Mouse (Mus musculus) myocyte (in vitro differentiated cells): ENCODE measurements around the gene Usp6nl. TPM values are rescaled to one million over a fixed set of nuclear protein-coding genes. Genes with fewer than 3 reads are reported as not detected.

Experiments
- H3K27me3 ChIP-seq: one replicate; pipeline ENCODE4 v1.6.1; 2011; ENCODE audit not compliant: control insufficient read depth, insufficient read depth, insufficient read length
- H3K36me3 ChIP-seq: one replicate; pipeline ENCODE4 v1.6.1; 2011; ENCODE audit not compliant: control insufficient read depth, insufficient read depth
- H3K4me2 ChIP-seq: one replicate; pipeline ENCODE4 v1.6.1; 2011; ENCODE audit warnings: low read depth, control low read depth
- H3K4me3 ChIP-seq: one replicate; pipeline ENCODE4 v1.5.1; 2011; ENCODE audit warnings: mild to moderate bottlenecking, control low read depth, moderate library complexity
- H3K79me2 ChIP-seq: one replicate; pipeline ENCODE4 v1.6.1; 2011; ENCODE audit not compliant: control insufficient read depth, insufficient read depth
- H3ac ChIP-seq: one replicate; pipeline ENCODE4 v1.6.1; 2011; ENCODE audit not compliant: control insufficient read depth, insufficient read length
- CEBPB ChIP-seq: IDR thresholded peaks from 2 replicates; pipeline ENCODE4 v1.6.1; 2011; ENCODE audit warnings: mild to moderate bottlenecking, moderate library complexity; ENCODE audit not compliant: poor library complexity, insufficient read depth, severe bottlenecking
- E2F4 ChIP-seq: IDR thresholded peaks from one replicate; pipeline ENCODE4 v1.6.1; 2011; ENCODE audit warnings: mild to moderate bottlenecking, control low read depth, moderate library complexity; ENCODE audit not compliant: insufficient read depth
- MAX ChIP-seq: IDR thresholded peaks from one replicate; pipeline ENCODE4 v1.6.1; 2011; ENCODE audit warnings: low read depth, mild to moderate bottlenecking, control low read depth
- MYOD1 ChIP-seq, 3 experiments: IDR thresholded peaks; one replicate each; pipeline ENCODE4 v1.6.1; 2011; ENCODE audit warnings: control low read depth in 2 of 3, low read depth in 2 of 3, mild to moderate bottlenecking in 2 of 3, moderate library complexity in 1 of 3; ENCODE audit not compliant: insufficient read length in 2 of 3, control insufficient read depth in 1 of 3
- MYOG ChIP-seq, 3 experiments: IDR thresholded peaks; one replicate each; pipeline ENCODE4 v1.6.1; 2011; ENCODE audit warnings: control low read depth in 2 of 3, low read depth in 2 of 3, mild to moderate bottlenecking in 2 of 3; ENCODE audit not compliant: insufficient read length in 2 of 3, control insufficient read depth in 1 of 3, insufficient read depth in 1 of 3
- POLR2A ChIP-seq: IDR thresholded peaks from one replicate; pipeline ENCODE4 v1.6.1; 2011; ENCODE audit warnings: low read depth, mild to moderate bottlenecking, control low read depth, moderate library complexity; ENCODE audit not compliant: insufficient read length
- POLR2AphosphoS2 ChIP-seq: IDR thresholded peaks from one replicate; pipeline ENCODE4 v1.6.1; 2011; ENCODE audit warnings: low read depth, control low read depth; ENCODE audit not compliant: insufficient read length
- REST ChIP-seq: IDR thresholded peaks from one replicate; pipeline ENCODE4 v1.6.1; 2011; ENCODE audit warnings: mild to moderate bottlenecking, control low read depth, moderate library complexity; ENCODE audit not compliant: insufficient read depth, insufficient read length
- SRF ChIP-seq: IDR thresholded peaks from one replicate; pipeline ENCODE4 v1.6.1; 2011; ENCODE audit warnings: low read depth; ENCODE audit not compliant: control insufficient read depth, insufficient read length
- TCF12 ChIP-seq: IDR thresholded peaks from one replicate; pipeline ENCODE4 v1.6.1; 2011; ENCODE audit warnings: mild to moderate bottlenecking, control low read depth; ENCODE audit not compliant: poor library complexity, insufficient read depth, severe bottlenecking
- TCF3 ChIP-seq: IDR thresholded peaks from one replicate; pipeline ENCODE4 v1.6.1; 2011; ENCODE audit warnings: low read depth, control low read depth; ENCODE audit not compliant: insufficient read length
- USF1 ChIP-seq: IDR thresholded peaks from one replicate; pipeline ENCODE4 v1.6.1; 2011; ENCODE audit warnings: low read depth, mild to moderate bottlenecking, control low read depth, moderate library complexity
- polyA plus RNA-seq: library from polyadenylated mRNA; unstranded; fragments of >200 nt; fragmentation: generic; extraction: Trizol; gene quantifications from one replicate; pipeline ENCODE4 v1.2.1, GENCODE M21; 2012; ENCODE audit warnings: missing spikeins

Gene Usp6nl
- polyA plus RNA-seq, 1 experiment = 7.6 TPM

- no peak overlapping the region for H3ac ChIP-seq
- H3K36me3 ChIP-seq = peaks cover 16% of the 10 kb centered on the region
- H3K79me2 ChIP-seq = no peaks in the 10 kb centered on the region
- no peak for TF ChIP-seq REST
- no peak for TF ChIP-seq CEBPB
- TF ChIP-seq POLR2A = no peak
- TF ChIP-seq MYOD1 (IDR thresholded peaks at IDR 0.05; ENCODE audit: control insufficient read depth in 1 of 3, insufficient read length in 2 of 3, low read depth in 2 of 3) = no peak
- no peak for TF ChIP-seq POLR2AphosphoS2
- TF ChIP-seq USF1 = no peak
- no peak for TF ChIP-seq TCF3
- no peak for TF ChIP-seq E2F4
- no peak for TF ChIP-seq SRF
- TF ChIP-seq TCF12 = no peak
- no peak for TF ChIP-seq MAX
- TF ChIP-seq MYOG (IDR thresholded peaks at IDR 0.05; ENCODE audit: control insufficient read depth in 1 of 3, insufficient read depth in 1 of 3, insufficient read length in 2 of 3, low read depth in 2 of 3) = no peak
- no peak overlapping the region for H3K4me3 ChIP-seq
- H3K4me2 ChIP-seq = no peak overlapping the region
- H3K27me3 ChIP-seq = no peaks in the 10 kb centered on the region
Observed at GRCm38 (mm10) chr2:6424851-6425250, 102.4 kb downstream of the Usp6nl start.

DNA sequence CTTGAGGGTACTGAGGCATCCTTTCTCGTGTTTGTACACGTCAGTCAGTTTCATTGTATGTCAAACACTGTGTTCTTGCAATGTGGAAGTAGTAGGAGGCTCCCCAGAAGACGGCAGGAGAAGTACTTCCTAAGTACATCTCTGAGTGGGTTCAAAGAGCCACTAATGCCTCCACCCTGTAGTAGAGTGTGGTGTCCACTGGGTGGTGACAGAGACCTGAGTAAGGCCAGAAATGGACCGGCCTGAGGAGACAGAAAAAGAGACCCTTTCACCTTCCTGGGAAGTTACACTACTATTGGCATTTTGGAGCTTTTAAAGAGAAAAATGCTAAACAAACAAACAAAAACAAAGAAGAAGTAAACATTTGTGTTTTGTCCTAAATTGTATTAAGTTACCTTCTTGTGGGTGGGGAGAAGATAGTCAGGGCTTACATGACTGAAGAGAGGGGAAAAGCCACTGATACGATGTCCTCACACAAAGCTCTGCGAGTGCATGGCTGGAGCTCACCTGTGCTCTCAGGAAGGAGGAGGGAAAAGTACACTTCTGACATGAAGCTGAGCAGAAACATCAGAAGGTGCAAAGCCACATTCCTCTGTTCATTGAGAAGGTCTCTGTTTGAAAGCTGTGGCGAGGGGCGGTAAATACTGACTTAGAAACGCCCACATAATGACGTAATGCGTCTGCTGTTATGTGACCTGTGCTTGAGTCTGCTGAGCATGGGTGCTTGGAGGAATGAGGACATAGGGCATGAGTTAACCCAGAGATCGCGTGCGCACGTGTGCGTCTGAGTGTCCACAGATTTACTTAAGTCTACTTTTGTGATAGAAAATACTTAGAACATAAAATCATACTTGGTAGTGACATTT, 113.9 kb downstream of the Usp6nl start:
- no peak overlapping the region for H3K4me3 ChIP-seq
- no peaks in the 10 kb centered on the region for H3K27me3 ChIP-seq
- H3K36me3 ChIP-seq = peaks cover 6% of the 10 kb centered on the region
- H3ac ChIP-seq = no peak overlapping the region
- TF ChIP-seq REST (no peak), POLR2AphosphoS2 (no peak), CEBPB (no peak), SRF (no peak), MAX (no peak), MYOD1 (IDR thresholded peaks at IDR 0.05; ENCODE audit: control insufficient read depth in 1 of 3, insufficient read length in 2 of 3, low read depth in 2 of 3) (no peak), TCF12 (no peak), POLR2A (no peak), TCF3 (no peak), MYOG (IDR thresholded peaks at IDR 0.05; ENCODE audit: control insufficient read depth in 1 of 3, insufficient read depth in 1 of 3, insufficient read length in 2 of 3, low read depth in 2 of 3) (no peak), USF1 (no peak), E2F4 (no peak)
- H3K79me2 ChIP-seq = no peaks in the 10 kb centered on the region
- no peak overlapping the region for H3K4me2 ChIP-seq

DNA sequence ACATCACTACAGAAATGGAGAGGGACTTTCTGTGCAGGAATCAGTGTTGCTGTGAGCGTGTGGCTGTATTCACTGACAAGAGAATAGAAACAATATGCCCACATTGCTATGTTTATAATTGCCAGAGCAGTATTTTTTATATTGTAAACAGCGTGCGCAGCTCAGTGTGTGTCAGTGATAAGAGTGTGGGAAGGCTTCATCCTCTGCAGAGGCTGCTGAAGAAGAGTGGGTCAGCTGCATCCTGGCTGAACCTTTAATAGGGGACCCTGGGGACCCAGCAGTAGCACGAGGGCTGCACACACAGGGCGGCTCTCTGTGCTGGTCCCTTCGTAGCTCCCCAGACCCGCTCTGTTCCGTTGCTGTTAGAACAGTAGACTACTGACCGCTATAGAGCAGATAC, 119.2 kb downstream of the Usp6nl start:
- TF ChIP-seq MYOG (IDR thresholded peaks at IDR 0.05; ENCODE audit: control insufficient read depth in 1 of 3, insufficient read depth in 1 of 3, insufficient read length in 2 of 3, low read depth in 2 of 3) (no peak), POLR2A (no peak), E2F4 (no peak), USF1 (no peak), REST (no peak), TCF3 (no peak), POLR2AphosphoS2 (no peak), TCF12 (no peak)
- H3K4me2 ChIP-seq = no peak overlapping the region
- no peak overlapping the region for H3K4me3 ChIP-seq
- no peak overlapping the region for H3ac ChIP-seq
- no peaks in the 10 kb centered on the region for H3K27me3 ChIP-seq
- peaks cover 11% of the 10 kb centered on the region for H3K36me3 ChIP-seq
- H3K79me2 ChIP-seq = no peaks in the 10 kb centered on the region

GRCm38 (mm10) chr2:6442302-6442701, 119.8 kb downstream of the Usp6nl start:
- no peak overlapping the region for H3ac ChIP-seq
- no peaks in the 10 kb centered on the region for H3K79me2 ChIP-seq
- no peak overlapping the region for H3K4me3 ChIP-seq
- no peak for TF ChIP-seq E2F4
- TF ChIP-seq USF1 = no peak
- no peak for TF ChIP-seq MYOD1 (IDR thresholded peaks at IDR 0.05; ENCODE audit: control insufficient read depth in 1 of 3, insufficient read length in 2 of 3, low read depth in 2 of 3)
- no peak for TF ChIP-seq POLR2A
- TF ChIP-seq SRF = no peak
- no peak for TF ChIP-seq TCF3
- no peak for TF ChIP-seq POLR2AphosphoS2
- no peak for TF ChIP-seq CEBPB
- TF ChIP-seq REST = no peak
- TF ChIP-seq MYOG (IDR thresholded peaks at IDR 0.05; ENCODE audit: control insufficient read depth in 1 of 3, insufficient read depth in 1 of 3, insufficient read length in 2 of 3, low read depth in 2 of 3) = no peak
- no peak for TF ChIP-seq TCF12
- H3K36me3 ChIP-seq = peaks cover 7% of the 10 kb centered on the region
- no peak overlapping the region for H3K4me2 ChIP-seq
- H3K27me3 ChIP-seq = no peaks in the 10 kb centered on the region

DNA sequence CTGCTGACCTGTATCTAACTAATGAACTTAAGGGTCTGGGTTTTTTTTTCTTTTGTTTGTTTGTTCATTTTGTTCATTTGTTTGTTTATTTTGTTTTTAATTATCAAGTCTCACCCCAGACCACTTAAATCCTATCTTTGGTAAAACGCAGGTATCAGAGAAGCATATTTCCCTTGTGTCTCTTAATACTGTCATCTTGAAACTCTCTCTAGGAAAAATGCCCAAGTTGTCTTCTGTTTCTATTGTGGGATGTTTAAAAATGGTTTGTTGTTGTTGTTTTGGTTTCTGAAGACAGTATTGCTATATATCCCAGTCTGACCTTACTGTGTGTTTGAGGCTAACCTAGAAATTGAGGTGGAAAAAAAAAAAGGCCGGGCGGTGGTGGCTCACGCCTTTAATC, 121.5 kb downstream of the Usp6nl start:
- Histone ChIP-seq H3ac (no peak overlapping the region), H3K27me3 (no peaks in the 10 kb centered on the region), H3K36me3 (peaks cover 7% of the 10 kb centered on the region), H3K4me3 (no peak overlapping the region), H3K4me2 (no peak overlapping the region), H3K79me2 (no peaks in the 10 kb centered on the region)
- TF ChIP-seq POLR2A = no peak
- TF ChIP-seq TCF3 = no peak
- TF ChIP-seq USF1 = no peak
- TF ChIP-seq MYOD1 (IDR thresholded peaks at IDR 0.05; ENCODE audit: control insufficient read depth in 1 of 3, insufficient read length in 2 of 3, low read depth in 2 of 3) = no peak
- TF ChIP-seq SRF = no peak
- TF ChIP-seq MAX = no peak
- TF ChIP-seq REST = no peak
- no peak for TF ChIP-seq TCF12
- no peak for TF ChIP-seq E2F4
- TF ChIP-seq MYOG (IDR thresholded peaks at IDR 0.05; ENCODE audit: control insufficient read depth in 1 of 3, insufficient read depth in 1 of 3, insufficient read length in 2 of 3, low read depth in 2 of 3) = no peak
- no peak for TF ChIP-seq POLR2AphosphoS2
- TF ChIP-seq CEBPB = no peak
